Mouse (Mus musculus) splenic B cell, adult 2 months (primary cell): ENCODE results near the gene Ano1.

ENCODE experiments used
- DNase-seq: peaks from one replicate; pipeline ENCODE4 v3.0.0-alpha.2; 2011; ENCODE audit warnings: low read depth, low spot score
- H3K27me3 ChIP-seq: 2 replicates; pipeline ENCODE4 v1.6.1; 2012; ENCODE audit warnings: mild to moderate bottlenecking, low read length, moderate library complexity, mixed read lengths; ENCODE audit not compliant: control insufficient read depth, poor library complexity, insufficient read depth, severe bottlenecking
- H3K36me3 ChIP-seq: 2 replicates; pipeline ENCODE4 v1.6.1; 2012; ENCODE audit warnings: mild to moderate bottlenecking, low read length, moderate library complexity, mixed read lengths; ENCODE audit not compliant: control insufficient read depth, poor library complexity, insufficient read depth, severe bottlenecking

Ano1 gene

GRCm38 (mm10) chr7:144656261-144656967 is 95.4 kb downstream of the Ano1 start:
- Histone ChIP-seq H3K27me3 (no peaks in the 10 kb centered on the region), H3K36me3 (no peaks in the 10 kb centered on the region)
- no peak for DNase-seq

- H3K36me3 ChIP-seq: no peaks in the 10 kb centered on the region
- DNase-seq: no peak
- H3K27me3 ChIP-seq: no peaks in the 10 kb centered on the region
These were observed 97.9 kb downstream of the Ano1 start for GRCm38 (mm10) chr7:144653681-144654425.

GRCm38 (mm10) chr7:144647547-144647946 is 104.2 kb downstream of the Ano1 start:
- Histone ChIP-seq H3K36me3 (no peaks in the 10 kb centered on the region), H3K27me3 (no peaks in the 10 kb centered on the region)
- no peak for DNase-seq

- Histone ChIP-seq H3K27me3 (no peaks in the 10 kb centered on the region), H3K36me3 (no peaks in the 10 kb centered on the region)
- DNase-seq: no peak
These were observed 111.0 kb downstream of the Ano1 start for GRCm38 (mm10) chr7:144640817-144641216.

GRCm38 (mm10) chr7:144636000-144636399 is 115.8 kb downstream of the Ano1 start:
- no peak for DNase-seq
- no peaks in the 10 kb centered on the region for H3K36me3 ChIP-seq

GRCm38 (mm10) chr7:144634875-144635274 is 116.9 kb downstream of the Ano1 start:
- DNase-seq: no peak
- H3K27me3 ChIP-seq: no peaks in the 10 kb centered on the region
- no peaks in the 10 kb centered on the region for H3K36me3 ChIP-seq

More at GRCm38 (mm10) chr7:144636000-144636399, 115.8 kb downstream of the Ano1 start:
- H3K27me3 ChIP-seq: no peaks in the 10 kb centered on the region

- no peak for DNase-seq
- H3K27me3 ChIP-seq: no peaks in the 10 kb centered on the region
These were observed 117.3 kb downstream of the Ano1 start for GRCm38 (mm10) chr7:144634450-144634849.

GRCm38 (mm10) chr7:144632321-144632720 is 119.5 kb downstream of the Ano1 start:
- DNase-seq: no peak

More at GRCm38 (mm10) chr7:144634450-144634849, 117.3 kb downstream of the Ano1 start:
- H3K36me3 ChIP-seq: no peaks in the 10 kb centered on the region

GRCm38 (mm10) chr7:144630622-144631021 is 121.2 kb downstream of the Ano1 start:
- no peak for DNase-seq
- no peaks in the 10 kb centered on the region for H3K36me3 ChIP-seq
- H3K27me3 ChIP-seq: no peaks in the 10 kb centered on the region

More at GRCm38 (mm10) chr7:144632321-144632720, 119.5 kb downstream of the Ano1 start:
- H3K36me3 ChIP-seq: no peaks in the 10 kb centered on the region
- no peaks in the 10 kb centered on the region for H3K27me3 ChIP-seq

- DNase-seq: no peak
- Histone ChIP-seq H3K36me3 (no peaks in the 10 kb centered on the region), H3K27me3 (no peaks in the 10 kb centered on the region)
These were observed 123.3 kb downstream of the Ano1 start for GRCm38 (mm10) chr7:144628334-144628915.

GRCm38 (mm10) chr7:144627606-144628333 is 124.0 kb downstream of the Ano1 start:
- DNase-seq: no peak
- H3K36me3 ChIP-seq: no peaks in the 10 kb centered on the region
- no peaks in the 10 kb centered on the region for H3K27me3 ChIP-seq

GRCm38 (mm10) chr7:144626042-144626441 is 125.7 kb downstream of the Ano1 start:
- no peaks in the 10 kb centered on the region for H3K27me3 ChIP-seq
- no peak for DNase-seq
- no peaks in the 10 kb centered on the region for H3K36me3 ChIP-seq

GRCm38 (mm10) chr7:144620721-144621681 is 130.8 kb downstream of the Ano1 start:
- H3K27me3 ChIP-seq: no peaks in the 10 kb centered on the region
- H3K36me3 ChIP-seq: no peaks in the 10 kb centered on the region
- DNase-seq: no peak

GRCm38 (mm10) chr7:144620315-144620714 is 131.5 kb downstream of the Ano1 start:
- Histone ChIP-seq H3K36me3 (no peaks in the 10 kb centered on the region), H3K27me3 (no peaks in the 10 kb centered on the region)
- no peak for DNase-seq
